Mouse (Mus musculus) bone marrow, adult 2 months (tissue): ENCODE results near the gene Strc. TPM values are rescaled to one million over a fixed set of nuclear protein-coding genes. Genes with fewer than 3 reads are reported as not detected.

Experiments used
- H3K27ac ChIP-seq: fragments of 200-500 bp; 2 replicates; pipeline ENCODE4 v1.5.1; 2012; ENCODE audit warnings: low read depth, mild to moderate bottlenecking, control low read depth, inconsistent platforms, low read length; ENCODE audit not compliant: control insufficient read depth, poor library complexity, insufficient read depth
- H3K4me1 ChIP-seq: fragments of 200-500 bp; 2 replicates; pipeline ENCODE4 v1.6.1; 2011; ENCODE audit warnings: low read length; ENCODE audit not compliant: control insufficient read depth, insufficient read depth
- H3K4me3 ChIP-seq: fragments of 200-500 bp; replicated peaks from 2 replicates; pipeline ENCODE3; 2011; ENCODE audit warnings: mild to moderate bottlenecking, low read depth, low read length, control low read depth; ENCODE audit not compliant: control insufficient read depth
- CTCF ChIP-seq: fragments of 200-500 bp; IDR thresholded peaks from 2 replicates; pipeline ENCODE4 v1.5.1; 2011; ENCODE audit warnings: low read length, control low read depth; ENCODE audit not compliant: control insufficient read depth, insufficient read depth
- POLR2A ChIP-seq: fragments of 200-500 bp; IDR thresholded peaks from 2 replicates; pipeline ENCODE4 v1.6.1; 2011; ENCODE audit warnings: low read depth, mild to moderate bottlenecking, control low read depth, low read length, borderline replicate concordance; ENCODE audit not compliant: control insufficient read depth
- WGBS: fragments of 180-500 bp; shearing (Covaris S2); methylation state at CpG from one replicate; pipeline ENCODE4 v1.1.7; 2018; 5-methylcytosine and 5-hydroxymethylcytosine counted together
- polyA plus RNA-seq: library from polyadenylated mRNA; stranded (reverse); fragments of >200 nt; gene quantifications from 2 replicates; pipeline ENCODE4 v1.2.4, GENCODE M21; 2011; ENCODE audit warnings: low replicate concordance; ENCODE audit not compliant: missing spikeins, insufficient read depth, insufficient read length

Strc gene
- polyA plus RNA-seq, 1 experiment, result not detected

DNA sequence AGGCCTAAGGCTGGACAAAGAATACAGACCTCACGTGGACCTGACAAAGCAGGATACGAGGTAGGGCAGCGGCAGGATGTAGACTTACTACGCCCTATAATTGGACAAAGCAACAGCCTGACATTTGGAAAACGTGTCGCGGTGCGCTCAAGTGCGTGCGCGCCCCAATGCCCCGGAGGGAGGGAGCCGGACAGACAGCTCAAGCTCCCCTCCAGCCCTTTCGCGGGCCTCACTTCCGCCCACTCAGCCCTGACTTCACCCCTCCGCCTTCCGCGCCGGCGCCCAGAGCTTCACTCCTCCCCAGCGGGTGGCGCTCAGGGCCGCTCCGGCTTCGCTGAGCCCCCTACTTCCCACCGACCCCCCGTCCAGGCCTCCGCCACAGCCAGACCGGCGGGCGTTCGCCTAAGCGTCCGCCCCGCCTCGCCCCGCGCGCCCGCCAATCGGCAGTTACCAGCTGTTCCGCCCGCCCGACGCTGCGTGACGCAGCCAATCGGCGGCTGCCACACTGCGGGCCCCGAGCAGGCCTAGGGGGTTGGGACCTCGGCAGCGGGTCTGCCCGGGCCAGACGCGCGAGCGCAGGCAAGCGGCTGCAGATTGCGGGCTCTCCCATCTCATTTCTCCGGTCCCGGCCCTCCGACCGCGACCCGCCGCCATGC lies 26.5 kb upstream of the Strc start, which contains the start of the genes Pdia3 and Catsper2:
TSS of gene Pdia3 (plus strand) at position 389 of the 656 bp plus-strand sequence.
TSS of gene Catsper2 (minus strand) at position 406 of the 656 bp plus-strand sequence.
- under 1% methylated on average over 68 of the region's 68 CpGs for whole genome bisulfite sequencing
- Histone ChIP-seq H3K4me3 (peak within 1 kb of the TSS; percentile 97), H3K4me1 (no peaks in the 10 kb centered on the region), H3K27ac (peak within 1 kb of the TSS; percentile 96)
- TF ChIP-seq CTCF, result no peak
- peak; percentile 91 for TF ChIP-seq POLR2A

DNA sequence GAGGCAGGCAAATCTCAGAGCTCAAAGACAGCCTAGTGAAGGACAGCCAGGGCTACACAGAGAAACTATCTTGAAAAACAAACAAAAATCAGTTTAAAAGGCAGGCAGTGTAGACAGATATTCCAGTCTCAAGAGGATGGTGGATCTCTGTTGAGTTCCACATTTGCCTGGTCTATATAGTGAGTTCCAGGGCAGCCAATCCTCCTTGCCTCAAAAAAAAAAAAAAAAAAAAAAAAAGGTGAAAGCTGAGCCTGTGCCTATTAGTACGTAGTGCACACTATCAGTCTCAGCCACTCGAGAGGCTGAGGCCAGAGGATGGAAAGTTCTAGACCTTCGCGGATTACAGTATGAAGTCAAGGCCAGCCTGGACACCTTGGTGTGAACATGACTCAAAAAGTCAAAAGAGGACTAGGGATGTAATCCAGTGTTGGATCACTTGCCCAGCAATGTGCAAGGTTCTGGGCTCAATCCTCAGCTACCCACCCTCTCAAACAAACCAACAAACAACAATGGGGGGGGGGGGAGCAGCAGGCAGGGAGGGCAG lies 25.9 kb upstream of the Strc start:
- Histone ChIP-seq H3K4me3 (peak overlapping the region; percentile 97), H3K27ac (peak overlapping the region; percentile 96), H3K4me1 (no peaks in the 10 kb centered on the region)
- TF ChIP-seq POLR2A (no peak), CTCF (no peak)
- 0% methylated on average over 4 of the region's 4 CpGs for WGBS

DNA sequence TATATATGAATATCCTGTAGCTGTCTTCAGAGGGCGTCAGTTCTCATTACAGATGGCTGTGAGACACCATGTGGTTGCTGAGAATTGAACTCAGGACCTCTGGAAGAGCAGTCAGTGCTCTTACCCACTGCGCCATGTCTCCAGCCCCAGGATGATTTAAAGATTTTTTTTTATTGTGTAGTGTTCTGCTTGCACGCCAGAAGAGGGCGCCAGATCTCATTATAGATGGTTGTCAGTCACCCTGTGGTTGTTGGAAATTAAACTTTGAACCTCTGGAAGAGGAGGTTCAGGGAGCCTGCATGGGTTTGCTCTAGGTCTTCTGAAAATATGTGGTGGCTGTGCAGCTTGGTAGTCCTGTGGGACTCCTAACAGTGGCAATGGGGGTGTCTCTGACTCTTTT lies 21.2 kb upstream of the Strc start:
- TF ChIP-seq POLR2A (no peak), CTCF (no peak)
- Histone ChIP-seq H3K4me3 (no peak overlapping the region), H3K4me1 (no peaks in the 10 kb centered on the region), H3K27ac (no peak overlapping the region)
- WGBS, result 28% methylated on average over 4 of the region's 4 CpGs

DNA sequence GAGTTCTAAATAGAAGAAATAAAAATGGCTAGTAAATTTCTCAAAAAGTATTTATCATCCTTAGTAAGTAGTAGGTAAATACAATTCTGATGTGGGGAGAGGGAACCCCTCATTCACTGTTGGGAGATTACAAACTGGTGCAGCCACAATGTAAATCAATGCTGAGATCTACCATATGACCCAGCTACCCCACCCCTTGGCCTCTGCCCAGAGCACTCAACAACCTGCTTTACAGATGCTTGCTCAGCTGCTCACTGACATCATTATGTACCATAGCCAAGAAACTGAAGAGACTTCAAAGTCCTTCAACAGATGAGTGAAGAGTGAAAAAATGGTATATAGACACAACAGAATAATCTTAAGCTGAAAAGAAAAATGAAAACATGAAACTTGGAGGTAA lies 16.3 kb upstream of the Strc start:
- Histone ChIP-seq H3K4me1 (no peaks in the 10 kb centered on the region), H3K27ac (no peak overlapping the region), H3K4me3 (no peak overlapping the region)
- TF ChIP-seq CTCF (no peak), POLR2A (no peak)

DNA sequence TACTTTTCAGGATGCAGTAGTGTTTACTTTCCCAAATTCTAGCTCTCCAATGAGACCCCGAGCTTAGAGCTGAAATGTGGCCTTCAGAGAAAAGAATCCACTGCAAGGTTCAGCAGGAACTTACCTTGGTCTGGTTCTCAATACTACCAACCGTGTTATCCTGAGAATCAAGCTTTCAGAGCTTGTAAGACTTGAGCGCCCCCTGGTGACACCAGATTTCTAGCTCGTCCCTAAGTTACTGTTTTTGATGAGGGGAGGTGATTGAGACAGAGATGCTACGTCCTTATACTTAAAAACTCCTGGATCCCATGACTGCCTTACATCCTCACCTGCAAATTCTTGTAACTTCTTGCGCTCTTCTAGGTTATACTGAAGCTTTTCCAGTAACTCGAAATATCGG lies 9.7 kb upstream of the Strc start:
- Histone ChIP-seq H3K27ac (no peak overlapping the region), H3K4me3 (no peak overlapping the region), H3K4me1 (no peaks in the 10 kb centered on the region)
- TF ChIP-seq POLR2A (no peak), CTCF (no peak)
- WGBS, result 22% methylated on average over 8 of the region's 8 CpGs

DNA sequence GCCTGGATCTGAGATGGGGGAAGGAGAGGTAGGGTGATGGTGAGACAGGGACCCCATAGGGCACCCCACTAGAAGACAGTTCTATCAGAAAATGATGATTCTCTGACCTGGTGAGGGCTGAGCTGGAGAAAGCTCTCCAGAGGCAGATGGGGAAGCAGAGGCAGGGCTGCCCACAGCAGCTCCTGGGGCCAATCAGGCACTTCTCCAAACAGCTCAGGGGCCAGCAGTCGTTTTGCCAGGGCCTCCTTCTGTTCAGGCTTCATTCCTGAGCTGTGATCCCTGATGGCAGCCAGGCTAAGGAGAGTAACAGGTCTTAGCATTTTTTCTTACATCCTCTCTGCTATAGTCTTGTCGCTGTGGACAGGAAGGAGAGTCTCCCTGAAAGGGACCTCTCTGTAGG lies 12.2 kb downstream of the Strc start:
- TF ChIP-seq CTCF, result no peak
- no peak for TF ChIP-seq POLR2A
- Histone ChIP-seq H3K4me1 (no peaks in the 10 kb centered on the region), H3K4me3 (no peak overlapping the region), H3K27ac (no peak overlapping the region)
- 52% methylated on average over 2 of the region's 2 CpGs for WGBS

DNA sequence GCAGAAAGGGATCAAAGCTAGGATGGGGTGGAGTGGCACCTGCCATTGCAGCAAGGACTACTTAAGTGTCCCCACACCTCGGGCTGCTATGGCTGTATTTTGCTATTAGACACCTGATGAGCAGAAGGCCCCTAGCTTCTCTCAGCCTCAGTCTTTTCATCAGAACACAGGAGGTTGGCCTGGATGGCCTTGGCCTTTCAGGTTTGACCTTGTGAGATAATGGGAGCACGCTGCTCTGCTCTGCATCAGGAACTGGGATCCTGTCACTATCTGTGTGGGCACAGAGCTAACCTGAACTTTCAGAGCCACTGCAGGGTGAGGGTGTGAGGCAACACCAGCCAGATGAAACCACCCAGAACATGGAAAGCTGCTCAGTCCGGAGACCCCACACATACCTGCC lies 14.7 kb downstream of the Strc start:
- WGBS, result 75% methylated on average over 3 of the region's 3 CpGs
- no peak overlapping the region for H3K27ac ChIP-seq

DNA sequence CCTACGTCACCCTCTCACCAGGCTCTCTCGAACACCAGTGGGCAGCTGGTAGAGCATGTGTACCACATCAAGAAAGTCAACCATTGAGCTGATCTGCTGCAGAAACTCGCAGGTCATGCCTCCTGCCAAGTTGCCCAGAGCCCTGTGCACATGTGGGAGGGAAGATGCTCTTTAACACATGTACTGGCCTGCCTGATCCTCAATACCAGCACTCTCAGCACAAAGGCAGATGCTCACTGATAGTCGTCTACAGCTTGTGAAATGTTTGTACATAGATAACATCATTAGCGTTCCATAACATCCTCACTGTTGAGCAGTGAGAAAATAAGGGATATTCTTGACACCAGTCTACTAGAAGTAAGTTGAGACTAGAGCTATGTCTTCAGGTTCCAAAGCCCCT lies 16.0 kb downstream of the Strc start:
- WGBS, result 84% methylated on average over 5 of the region's 5 CpGs
- H3K4me1 ChIP-seq, result no peaks in the 10 kb centered on the region
- no peak overlapping the region for H3K4me3 ChIP-seq
- TF ChIP-seq CTCF (no peak), POLR2A (no peak)
- no peak overlapping the region for H3K27ac ChIP-seq

More for the DNA sequence above, 14.7 kb downstream of the Strc start:
- H3K4me1 ChIP-seq, result no peaks in the 10 kb centered on the region
- no peak for TF ChIP-seq CTCF
- TF ChIP-seq POLR2A, result no peak
- no peak overlapping the region for H3K4me3 ChIP-seq
